Mouse (Mus musculus): Measurements from ENCODE around the gene Scaf4.

- no peak for TF ChIP-seq USF1 (IDR thresholded peaks at IDR 0.05; ENCODE audit: low read depth)
- TF ChIP-seq CTCF (IDR thresholded peaks at IDR 0.05; ENCODE audit: control insufficient read depth, insufficient read depth, insufficient read length), result no peak
These were observed 17.7 kb downstream of the Scaf4 start for GRCm38 (mm10) chr16:90266581-90266980.
